Mouse (Mus musculus): Measurements from ENCODE around the gene Shisa4.

- no peak for TF ChIP-seq CTCF (IDR thresholded peaks at IDR 0.05)
- TF ChIP-seq EP300 (IDR thresholded peaks at IDR 0.05) = no peak
Observed at GRCm38 (mm10) chr1:135346891-135347290, 28.1 kb downstream of the Shisa4 start.

Data from lung, postnatal 0 days (tissue).